Mouse (Mus musculus) spleen, postnatal 0 days (tissue): Measurements from ENCODE around the gene Rdh9. TPM values are rescaled to one million over a fixed set of nuclear protein-coding genes. Genes with fewer than 3 reads are reported as not detected.

Source experiments
- polyA plus RNA-seq: library from polyadenylated mRNA; unstranded; fragments of >200 nt; fragmentation: Nextera tagmentation; extraction: Ambion mirVana; gene quantifications from 2 replicates; pipeline ENCODE4 v1.2.1, GENCODE M21; 2015

The Rdh9 gene
- polyA plus RNA-seq, result not detected in 2 replicates

DNA sequence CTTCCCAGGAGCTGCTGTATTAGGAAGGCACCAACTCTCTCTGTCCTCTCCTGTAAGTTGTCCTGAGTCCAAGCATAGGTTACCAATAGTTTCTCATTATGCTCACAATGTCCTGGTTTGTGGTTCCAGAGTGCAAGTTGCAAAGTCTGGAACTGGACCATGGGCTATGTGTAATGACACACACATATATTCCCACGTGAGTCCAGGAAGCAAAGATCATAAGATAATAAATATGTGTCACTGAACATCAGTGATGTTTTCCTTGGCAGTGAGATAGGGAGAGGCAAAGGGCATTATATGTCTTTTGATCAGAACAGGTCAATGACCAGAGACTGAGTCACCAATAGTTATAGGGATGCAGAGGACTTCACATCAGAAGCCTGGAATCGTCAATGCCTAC is at the start of gene Rdh9:
Gene Rdh9 (plus strand): TSS at position 376 of the 400 bp plus-strand sequence.

DNA sequence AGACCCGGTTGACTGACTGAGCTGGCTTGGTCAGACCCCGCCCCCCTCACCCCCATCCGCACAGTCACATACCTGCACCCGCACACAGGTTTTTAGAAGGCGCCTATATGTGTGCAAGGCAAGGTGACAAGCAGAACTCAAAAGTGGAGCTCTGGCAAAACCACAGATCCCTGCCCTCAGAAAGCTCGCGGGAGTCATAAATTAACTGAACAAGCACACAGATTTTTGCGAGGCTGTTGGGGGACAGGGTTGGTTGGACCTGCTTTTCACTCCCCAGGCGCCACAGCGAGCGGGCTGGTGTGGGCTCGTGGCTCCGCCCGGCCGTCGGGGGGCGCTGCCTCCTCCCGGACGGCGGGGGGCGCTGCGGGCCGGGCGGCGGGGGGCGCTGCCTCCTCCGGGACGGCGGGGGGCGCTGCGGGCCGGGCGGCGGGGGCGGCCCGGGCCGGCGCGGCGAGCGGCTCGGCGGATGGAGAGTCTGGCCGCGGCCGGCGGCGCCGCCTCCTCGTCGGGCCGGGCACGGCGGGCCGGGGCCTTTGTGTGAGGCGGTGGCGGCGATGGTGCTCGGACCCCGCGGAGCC is 37.0 kb upstream of the Rdh9 start, which contains the start of gene Zbtb39:
Gene Zbtb39 (plus strand): TSS at position 456 of the 578 bp plus-strand sequence.

GRCm38 (mm10) chr10:127751548-127751947 is 24.6 kb upstream of the Rdh9 start, which contains the start of gene Gpr182:
Gpr182 (minus strand) TSS chr10:127751732.

GRCm38 (mm10) chr10:127759181-127760110 is 16.7 kb upstream of the Rdh9 start, which contains the start of the genes Rdh1 and Rdh16f1:
Rdh1 (plus strand) TSS chr10:127759721.
Rdh16f1 (plus strand) TSS chr10:127759787.

GRCm38 (mm10) chr10:127800891-127801290 is 24.7 kb downstream of the Rdh9 start, which contains the start of gene Rdh16:
Rdh16 (plus strand) TSS chr10:127801152.

Other genes with a start within 250 kb of the Rdh9 start
- 0.12 TPM in 1 of 2 replicates, not detected in the other for gene Nxph4, start 241.8 kb upstream of the Rdh9 start, polyA plus RNA-seq
- 29.9 and 45.8 TPM in 2 replicates for gene Lrp1, start 155.2 kb upstream of the Rdh9 start, polyA plus RNA-seq
- gene Stat6, start 133.4 kb upstream of the Rdh9 start, polyA plus RNA-seq, result 21.2 and 24.6 TPM in 2 replicates
- gene Nemp1, start 109.5 kb upstream of the Rdh9 start, polyA plus RNA-seq, result 6.7 and 7.1 TPM in 2 replicates
- 4.2 and 6.1 TPM in 2 replicates for gene Nab2, start 107.8 kb upstream of the Rdh9 start, polyA plus RNA-seq
- gene Myo1a, start 71.2 kb upstream of the Rdh9 start, polyA plus RNA-seq, result 0.23 and 0.25 TPM in 2 replicates
- gene Tac2, start 51.9 kb upstream of the Rdh9 start, polyA plus RNA-seq, result 5.9 and 6.7 TPM in 2 replicates
- gene Zbtb39, start 36.8 kb upstream of the Rdh9 start, polyA plus RNA-seq, result 1.3 and 1.6 TPM in 2 replicates
- gene Gpr182, start 24.7 kb upstream of the Rdh9 start, polyA plus RNA-seq, result 7.9 and 10.9 TPM in 2 replicates
- 0.47 and 0.51 TPM in 2 replicates for gene Rdh1, start 16.7 kb upstream of the Rdh9 start, polyA plus RNA-seq
- gene Rdh16f1, start 16.6 kb upstream of the Rdh9 start, polyA plus RNA-seq, result 0.58 and 0.76 TPM in 2 replicates
- gene Rdh16, start 24.8 kb downstream of the Rdh9 start, polyA plus RNA-seq, result not detected in 2 replicates
- not detected in 2 replicates for gene Rdh19, start 73.5 kb downstream of the Rdh9 start, polyA plus RNA-seq
- not detected in 2 replicates for gene Rdh16f2, start 90.1 kb downstream of the Rdh9 start, polyA plus RNA-seq
- gene Rdh7, start 112.4 kb downstream of the Rdh9 start, polyA plus RNA-seq, result 0.10 TPM in 2 replicates
- gene Sdr9c7, start 122.1 kb downstream of the Rdh9 start, polyA plus RNA-seq, result not detected in 2 replicates
- gene Hsd17b6, start 231.2 kb downstream of the Rdh9 start, polyA plus RNA-seq, result not detected in 2 replicates
- 74.6 and 83.5 TPM in 2 replicates for gene Prim1, start 238.8 kb downstream of the Rdh9 start, polyA plus RNA-seq